Mouse (Mus musculus): ENCODE measurements around the gene Chrnb4. TPM values are rescaled to one million over a fixed set of nuclear protein-coding genes. Genes with fewer than 3 reads are reported as not detected.

Gene Chrnb4
- polyA plus RNA-seq, 1 experiment from 2014 or later, result 1.9 TPM

- 73% methylated on average over 4 of the region's 4 CpGs for WGBS
- no peak for ATAC-seq (ENCODE audit: low FRiP score, low TSS enrichment)
- Histone ChIP-seq H3K9ac (replicated peaks; ENCODE audit: low read length) (no peak overlapping the region), H3K9me3 (ENCODE audit: control insufficient read depth, low read length) (no peaks in the 10 kb centered on the region), H3K4me3 (replicated peaks; ENCODE audit: low read depth, low read length) (no peak overlapping the region), H3K4me1 (ENCODE audit: control insufficient read depth, insufficient read depth, low read length) (no peaks in the 10 kb centered on the region), H3K27me3 (ENCODE audit: control insufficient read depth, insufficient read depth, low read length) (no peaks in the 10 kb centered on the region), H3K27ac (replicated peaks; ENCODE audit: low read depth, low read length) (no peak overlapping the region), H3K36me3 (ENCODE audit: control insufficient read depth, insufficient read depth, low read length) (no peaks in the 10 kb centered on the region), H3K4me2 (ENCODE audit: low read length) (no peak overlapping the region)
- peak; percentile 39 for DNase-seq
Measured at GRCm38 (mm10) chr9:55003609-55004008, 45.0 kb downstream of the Chrnb4 start.

- no peaks in the 10 kb centered on the region for H3K27me3 ChIP-seq (ENCODE audit: control insufficient read depth, insufficient read depth, low read length)
- no peaks in the 10 kb centered on the region for H3K9me3 ChIP-seq (ENCODE audit: control insufficient read depth, low read length)
- 87% methylated on average over 3 of the region's 3 CpGs for WGBS
- no peak overlapping the region for H3K9ac ChIP-seq (replicated peaks; ENCODE audit: low read length)
- ATAC-seq (ENCODE audit: low FRiP score, low TSS enrichment) (no peak), DNase-seq (no peak)
- no peak overlapping the region for H3K4me3 ChIP-seq (replicated peaks; ENCODE audit: low read depth, low read length)
- H3K36me3 ChIP-seq (ENCODE audit: control insufficient read depth, insufficient read depth, low read length), result no peaks in the 10 kb centered on the region
- no peak overlapping the region for H3K4me2 ChIP-seq (ENCODE audit: low read length)
- H3K27ac ChIP-seq (replicated peaks; ENCODE audit: low read depth, low read length), result no peak overlapping the region
- no peaks in the 10 kb centered on the region for H3K4me1 ChIP-seq (ENCODE audit: control insufficient read depth, insufficient read depth, low read length)
Measured at GRCm38 (mm10) chr9:54995645-54996044, 52.9 kb downstream of the Chrnb4 start.

GRCm38 (mm10) chr9:54994381-54994780 lies 54.2 kb downstream of the Chrnb4 start:
- no peak for ATAC-seq (ENCODE audit: low FRiP score, low TSS enrichment)
- Histone ChIP-seq H3K36me3 (ENCODE audit: control insufficient read depth, insufficient read depth, low read length) (no peaks in the 10 kb centered on the region), H3K9me3 (ENCODE audit: control insufficient read depth, low read length) (no peaks in the 10 kb centered on the region), H3K4me3 (replicated peaks; ENCODE audit: low read depth, low read length) (no peak overlapping the region), H3K4me2 (ENCODE audit: low read length) (no peak overlapping the region), H3K4me1 (ENCODE audit: control insufficient read depth, insufficient read depth, low read length) (no peaks in the 10 kb centered on the region), H3K9ac (replicated peaks; ENCODE audit: low read length) (no peak overlapping the region), H3K27ac (replicated peaks; ENCODE audit: low read depth, low read length) (no peak overlapping the region), H3K27me3 (ENCODE audit: control insufficient read depth, insufficient read depth, low read length) (no peaks in the 10 kb centered on the region)
- WGBS, result 51% methylated on average over 3 of the region's 3 CpGs
- no peak for DNase-seq

DNA sequence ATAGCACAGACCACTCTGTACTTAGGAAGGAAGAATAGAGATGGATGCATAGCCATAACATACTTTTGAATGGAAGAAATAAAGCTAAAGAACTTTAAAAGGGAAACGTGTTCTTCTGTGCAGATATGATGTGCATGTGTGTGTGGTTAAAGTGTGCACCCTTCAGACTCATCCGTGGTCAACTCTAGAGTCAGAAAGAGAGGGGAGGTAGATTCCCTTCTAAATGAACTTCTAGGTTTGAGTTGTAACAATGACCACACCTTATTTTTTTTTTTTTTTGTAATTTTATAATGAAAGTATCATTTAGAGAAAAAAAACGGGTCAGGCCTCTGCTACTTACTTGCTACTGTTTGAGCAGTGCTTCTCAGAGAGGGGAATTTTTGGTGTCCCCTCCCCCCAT lies 58.2 kb downstream of the Chrnb4 start:
- Histone ChIP-seq H3K4me1 (ENCODE audit: control insufficient read depth, insufficient read depth, low read length) (no peaks in the 10 kb centered on the region), H3K36me3 (ENCODE audit: control insufficient read depth, insufficient read depth, low read length) (no peaks in the 10 kb centered on the region), H3K9me3 (ENCODE audit: control insufficient read depth, low read length) (no peaks in the 10 kb centered on the region), H3K4me3 (replicated peaks; ENCODE audit: low read depth, low read length) (no peak overlapping the region), H3K27me3 (ENCODE audit: control insufficient read depth, insufficient read depth, low read length) (no peaks in the 10 kb centered on the region), H3K9ac (replicated peaks; ENCODE audit: low read length) (no peak overlapping the region), H3K27ac (replicated peaks; ENCODE audit: low read depth, low read length) (no peak overlapping the region), H3K4me2 (ENCODE audit: low read length) (no peak overlapping the region)
- no peak for DNase-seq
- WGBS, result 84% methylated on average over 3 of the region's 3 CpGs
- ATAC-seq (ENCODE audit: low FRiP score, low TSS enrichment), result no peak

GRCm38 (mm10) chr9:54982401-54982800 lies 66.2 kb downstream of the Chrnb4 start:
- Histone ChIP-seq H3K4me2 (ENCODE audit: low read length) (peak overlapping the region; percentile 80), H3K27me3 (ENCODE audit: control insufficient read depth, insufficient read depth, low read length) (peaks cover 29% of the 10 kb centered on the region), H3K27ac (replicated peaks; ENCODE audit: low read depth, low read length) (no peak overlapping the region), H3K4me1 (ENCODE audit: control insufficient read depth, insufficient read depth, low read length) (peaks cover 13% of the 10 kb centered on the region; the same call in 1 of the 2 replicates), H3K9ac (replicated peaks; ENCODE audit: low read length) (no peak overlapping the region), H3K9me3 (ENCODE audit: control insufficient read depth, low read length) (no peaks in the 10 kb centered on the region), H3K36me3 (ENCODE audit: control insufficient read depth, insufficient read depth, low read length) (no peaks in the 10 kb centered on the region), H3K4me3 (replicated peaks; ENCODE audit: low read depth, low read length) (peak overlapping the region; percentile 50)
- WGBS, result 5% methylated on average over 7 of the region's 7 CpGs
- DNase-seq (peak; percentile 10), ATAC-seq (ENCODE audit: low FRiP score, low TSS enrichment) (no peak)

GRCm38 (mm10) chr9:54981291-54982191 lies 67.0 kb downstream of the Chrnb4 start:
- Histone ChIP-seq H3K27ac (replicated peaks; ENCODE audit: low read depth, low read length) (peak overlapping the region; percentile 45; the same call in 1 of the 2 replicates), H3K4me1 (ENCODE audit: control insufficient read depth, insufficient read depth, low read length) (peaks cover 13% of the 10 kb centered on the region; the same call in 1 of the 2 replicates), H3K9me3 (ENCODE audit: control insufficient read depth, low read length) (no peaks in the 10 kb centered on the region), H3K36me3 (ENCODE audit: control insufficient read depth, insufficient read depth, low read length) (no peaks in the 10 kb centered on the region), H3K4me3 (replicated peaks; ENCODE audit: low read depth, low read length) (peak overlapping the region; percentile 50), H3K27me3 (ENCODE audit: control insufficient read depth, insufficient read depth, low read length) (peaks cover 29% of the 10 kb centered on the region), H3K4me2 (ENCODE audit: low read length) (peak overlapping the region; percentile 80), H3K9ac (replicated peaks; ENCODE audit: low read length) (peak overlapping the region; percentile 51)
- ATAC-seq (ENCODE audit: low FRiP score, low TSS enrichment) (peak; percentile 88), DNase-seq (peak; percentile 81)
- WGBS, result under 1% methylated on average over 79 of the region's 85 CpGs

DNA sequence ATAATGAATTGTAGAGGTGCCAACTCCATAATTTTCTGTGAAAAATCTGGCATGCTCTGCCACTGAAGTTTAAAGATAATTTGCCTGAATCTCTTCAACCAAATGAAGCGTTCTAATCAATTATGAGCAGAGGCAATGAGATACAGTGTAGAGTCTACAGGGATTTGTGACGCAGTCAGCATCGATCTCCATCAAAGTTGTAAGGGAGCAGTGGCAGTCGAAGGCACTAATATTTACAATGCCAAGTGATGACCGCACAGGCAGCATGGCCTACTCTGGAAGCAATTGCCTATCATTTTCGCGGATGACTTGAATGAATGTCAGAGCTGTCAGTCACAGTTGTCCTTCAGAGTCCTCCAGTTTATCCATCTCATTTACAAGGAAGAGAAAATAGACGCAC lies 67.9 kb downstream of the Chrnb4 start, which contains the start of gene Chrna5:
TSS of gene Chrna5 (plus strand) at position 207 of the 400 bp plus-strand sequence.
- ATAC-seq (ENCODE audit: low FRiP score, low TSS enrichment), result peak; percentile 71; the same call in 1 of the 2 replicates
- 13% methylated on average over 8 of the region's 8 CpGs for WGBS
- Histone ChIP-seq H3K4me3 (replicated peaks; ENCODE audit: low read depth, low read length) (peak within 1 kb of the TSS; percentile 50), H3K9me3 (ENCODE audit: control insufficient read depth, low read length) (no peaks in the 10 kb centered on the region), H3K9ac (replicated peaks; ENCODE audit: low read length) (peak within 1 kb of the TSS; percentile 51), H3K4me1 (ENCODE audit: control insufficient read depth, insufficient read depth, low read length) (peaks cover 13% of the 10 kb centered on the region; the same call in 1 of the 2 replicates), H3K4me2 (ENCODE audit: low read length) (peak within 1 kb of the TSS; percentile 80), H3K36me3 (ENCODE audit: control insufficient read depth, insufficient read depth, low read length) (no peaks in the 10 kb centered on the region), H3K27me3 (ENCODE audit: control insufficient read depth, insufficient read depth, low read length) (peaks cover 29% of the 10 kb centered on the region), H3K27ac (replicated peaks; ENCODE audit: low read depth, low read length) (peak within 1 kb of the TSS; percentile 45; the same call in 1 of the 2 replicates)
- peak; percentile 78 for DNase-seq

Measured in midbrain, embryonic 14.5 days (tissue).